Mouse (Mus musculus): ENCODE measurements around the gene Elf1. TPM values are rescaled to one million over a fixed set of nuclear protein-coding genes. Genes with fewer than 3 reads are reported as not detected.
"Not testable (repeated sequence)": the region's sequence is repeated elsewhere in the genome, so short reads cannot be mapped to it uniquely, and the experiment has no call there.

The Elf1 gene
- 27.8 and 31.1 TPM in 2 replicates for polyA plus RNA-seq (2011; ENCODE audit: insufficient read length, low read depth, missing spikeins)

DNA sequence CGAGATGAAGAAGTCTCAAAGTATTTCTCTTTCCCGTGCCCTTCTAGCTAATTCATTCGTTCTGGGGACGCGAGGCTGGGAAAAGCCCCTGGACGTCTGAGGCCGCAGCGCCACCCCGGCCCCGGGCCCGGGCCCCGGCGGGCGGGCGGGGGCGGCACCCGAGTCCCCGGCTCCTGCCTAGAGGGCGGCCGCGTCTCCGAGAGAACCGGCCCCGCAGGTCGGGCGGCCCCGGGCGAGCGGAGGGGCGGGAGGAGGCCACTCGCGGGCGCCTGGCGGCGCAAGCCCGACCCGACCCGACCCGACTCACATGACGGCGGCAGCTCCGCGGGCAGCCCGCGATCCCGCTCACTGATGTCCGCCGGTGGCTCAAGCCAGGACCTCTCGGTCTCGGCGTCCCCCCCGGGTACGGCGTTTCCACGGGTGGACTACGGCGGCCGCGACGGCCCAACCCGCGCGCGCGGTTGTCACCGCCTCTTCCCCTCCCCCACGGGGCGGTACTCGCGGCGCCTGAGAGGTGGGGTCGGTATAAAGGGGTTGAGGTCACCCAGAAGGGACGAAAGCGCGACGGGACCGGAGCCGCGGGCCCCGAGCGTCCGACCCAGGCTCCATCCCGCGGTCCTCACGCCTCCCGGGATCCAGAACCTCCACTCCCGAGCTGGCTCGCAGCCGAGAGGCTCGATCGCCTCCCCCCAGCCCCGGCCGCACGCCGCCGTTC lies at the start of gene Elf1:
Gene Elf1 (plus strand): TSS at position 571 of the 715 bp plus-strand sequence.
- Histone ChIP-seq H3K27ac (ENCODE audit: insufficient read depth, low read length) (peak within 1 kb of the TSS; percentile 96), H3K4me3 (ENCODE audit: insufficient read depth, low read length) (peak within 1 kb of the TSS; percentile 60), H3K4me1 (ENCODE audit: control insufficient read depth, insufficient read depth, low read length) (peaks cover 8% of the 10 kb centered on the region; the same call in 1 of the 2 replicates)
- TF ChIP-seq CTCF (IDR thresholded peaks at IDR 0.05; ENCODE audit: borderline replicate concordance, insufficient read depth, low read length) (no peak), POLR2A (IDR thresholded peaks at IDR 0.05; ENCODE audit: low read depth, low read length) (peak; percentile 97)

DNA sequence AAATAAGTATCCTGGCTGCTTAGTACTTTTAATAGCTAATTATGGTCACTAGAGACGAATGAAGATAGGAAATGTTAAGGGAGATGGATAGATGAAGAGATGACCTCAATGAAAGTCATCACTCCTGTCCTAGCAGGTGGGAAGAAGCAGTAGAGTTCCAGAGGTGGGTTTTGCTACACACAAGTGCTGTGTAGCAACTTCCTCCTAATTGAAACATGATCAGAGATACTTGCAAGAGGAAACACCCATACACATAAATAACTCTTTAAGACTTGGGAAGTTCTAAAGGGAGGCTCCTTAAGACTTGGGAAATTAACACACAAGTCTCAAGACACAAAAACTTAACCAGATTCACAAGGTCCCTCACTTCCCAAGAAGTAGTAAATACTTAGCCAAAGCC lies 46.9 kb upstream of the Elf1 start:
- no peaks in the 10 kb centered on the region for H3K4me1 ChIP-seq (ENCODE audit: control insufficient read depth, insufficient read depth, low read length)
- H3K4me3 ChIP-seq (ENCODE audit: insufficient read depth, low read length), result no peak overlapping the region
- H3K27ac ChIP-seq (ENCODE audit: insufficient read depth, low read length), result no peak overlapping the region
- no peak for TF ChIP-seq POLR2A (IDR thresholded peaks at IDR 0.05; ENCODE audit: low read depth, low read length)
- no peak for TF ChIP-seq CTCF (IDR thresholded peaks at IDR 0.05; ENCODE audit: borderline replicate concordance, insufficient read depth, low read length)

DNA sequence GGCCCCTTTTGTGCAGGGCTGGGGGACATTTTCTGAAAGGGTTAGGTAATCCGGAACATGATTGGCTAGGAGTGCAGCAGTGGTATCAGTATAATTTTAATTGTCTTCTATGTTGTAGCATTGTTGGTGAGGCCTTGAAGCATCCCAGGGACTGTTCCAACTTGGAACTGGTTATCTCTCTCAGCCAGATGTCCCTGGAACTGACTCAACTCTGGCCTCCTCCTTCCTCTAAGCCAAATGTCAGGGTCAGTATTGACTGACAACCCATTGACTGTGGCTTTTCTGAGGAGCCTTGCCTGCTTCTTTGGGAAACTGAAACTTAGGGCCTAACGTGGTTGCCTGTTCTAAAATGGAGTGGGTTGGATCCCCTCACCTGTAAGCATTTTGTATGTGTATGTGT lies 40.3 kb upstream of the Elf1 start:
- no peak overlapping the region for H3K4me3 ChIP-seq (ENCODE audit: insufficient read depth, low read length)
- H3K27ac ChIP-seq (ENCODE audit: insufficient read depth, low read length), result no peak overlapping the region

DNA sequence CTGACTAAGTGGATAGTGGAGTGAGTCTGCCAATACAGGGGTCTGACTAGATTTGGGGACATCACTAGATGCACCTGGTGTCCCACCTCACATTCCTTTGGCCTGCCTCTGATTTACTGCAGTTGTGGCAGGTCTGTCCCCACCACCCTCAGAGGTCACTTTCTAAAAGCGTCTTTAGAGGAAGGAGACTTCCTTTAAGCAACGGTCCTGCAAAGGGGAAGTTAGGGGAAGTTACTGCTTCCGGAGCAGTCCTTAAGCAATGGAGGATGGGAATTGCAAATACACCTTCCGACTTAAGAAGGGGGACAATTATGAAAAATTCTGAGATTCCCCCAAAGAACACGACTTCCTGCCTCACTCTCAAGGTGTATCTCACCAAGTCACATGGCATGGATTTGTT lies 39.6 kb upstream of the Elf1 start:
- Histone ChIP-seq H3K4me3 (ENCODE audit: insufficient read depth, low read length) (no peak overlapping the region), H3K4me1 (ENCODE audit: control insufficient read depth, insufficient read depth, low read length) (no peaks in the 10 kb centered on the region), H3K27ac (ENCODE audit: insufficient read depth, low read length) (no peak overlapping the region)
- TF ChIP-seq CTCF (IDR thresholded peaks at IDR 0.05; ENCODE audit: borderline replicate concordance, insufficient read depth, low read length) (no peak), POLR2A (IDR thresholded peaks at IDR 0.05; ENCODE audit: low read depth, low read length) (no peak)

More for the DNA sequence above, 40.3 kb upstream of the Elf1 start:
- no peak for TF ChIP-seq POLR2A (IDR thresholded peaks at IDR 0.05; ENCODE audit: low read depth, low read length)
- TF ChIP-seq CTCF (IDR thresholded peaks at IDR 0.05; ENCODE audit: borderline replicate concordance, insufficient read depth, low read length), result no peak
- H3K4me1 ChIP-seq (ENCODE audit: control insufficient read depth, insufficient read depth, low read length), result no peaks in the 10 kb centered on the region

DNA sequence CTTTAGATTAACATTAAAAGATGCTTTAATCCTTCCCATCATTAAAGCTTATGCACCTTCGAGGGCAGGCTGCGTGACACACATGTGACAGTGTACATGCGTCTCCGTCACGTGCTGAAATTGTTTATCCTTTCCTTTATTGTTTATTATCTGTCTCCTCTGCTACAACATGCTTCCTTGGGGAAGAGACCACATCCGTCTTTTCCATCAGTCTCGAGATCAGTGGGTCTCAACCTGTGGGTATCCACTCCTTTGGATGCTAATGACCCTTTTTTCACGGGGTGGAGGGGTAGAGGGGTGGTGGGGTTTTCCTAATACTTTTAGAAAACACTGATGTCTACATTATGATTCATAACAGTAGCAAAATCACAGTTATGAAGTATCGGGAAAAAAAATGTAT lies 36.4 kb upstream of the Elf1 start:
- Histone ChIP-seq H3K4me3 (ENCODE audit: insufficient read depth, low read length) (no peak overlapping the region), H3K4me1 (ENCODE audit: control insufficient read depth, insufficient read depth, low read length) (no peaks in the 10 kb centered on the region), H3K27ac (ENCODE audit: insufficient read depth, low read length) (no peak overlapping the region)
- TF ChIP-seq POLR2A (IDR thresholded peaks at IDR 0.05; ENCODE audit: low read depth, low read length) (no peak), CTCF (IDR thresholded peaks at IDR 0.05; ENCODE audit: borderline replicate concordance, insufficient read depth, low read length) (no peak)

DNA sequence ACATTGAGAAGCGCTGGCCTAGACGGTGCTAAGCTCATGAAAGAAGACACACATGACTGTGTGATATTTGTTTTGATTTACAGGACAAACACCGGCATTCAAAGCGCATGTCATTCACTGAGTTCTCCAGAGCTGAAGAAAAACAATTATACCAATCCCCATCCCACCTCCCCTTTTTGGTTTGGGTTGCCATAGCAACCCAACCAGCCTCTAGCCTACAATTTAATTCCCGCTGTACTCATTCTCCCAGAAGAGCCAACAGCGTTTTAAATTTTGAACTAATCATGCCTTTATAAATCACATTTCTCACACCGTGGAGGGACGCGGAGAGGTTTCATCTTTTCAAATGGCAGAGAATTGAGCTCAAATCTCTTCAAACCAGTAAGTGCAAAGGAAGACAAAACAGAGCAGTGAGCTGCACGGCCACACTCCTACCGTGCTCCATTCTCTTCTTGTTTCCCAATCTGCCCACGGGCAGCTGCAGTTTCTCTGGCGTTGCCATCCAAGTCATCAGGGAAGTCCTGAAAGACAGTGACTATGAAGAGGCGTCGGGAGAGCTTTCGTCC lies 35.9 kb upstream of the Elf1 start:
- H3K4me3 ChIP-seq (ENCODE audit: insufficient read depth, low read length), result no peak overlapping the region
- no peak overlapping the region for H3K27ac ChIP-seq (ENCODE audit: insufficient read depth, low read length)
- TF ChIP-seq POLR2A (IDR thresholded peaks at IDR 0.05; ENCODE audit: low read depth, low read length), result no peak
- TF ChIP-seq CTCF (IDR thresholded peaks at IDR 0.05; ENCODE audit: borderline replicate concordance, insufficient read depth, low read length), result no peak
- H3K4me1 ChIP-seq (ENCODE audit: control insufficient read depth, insufficient read depth, low read length), result no peaks in the 10 kb centered on the region

DNA sequence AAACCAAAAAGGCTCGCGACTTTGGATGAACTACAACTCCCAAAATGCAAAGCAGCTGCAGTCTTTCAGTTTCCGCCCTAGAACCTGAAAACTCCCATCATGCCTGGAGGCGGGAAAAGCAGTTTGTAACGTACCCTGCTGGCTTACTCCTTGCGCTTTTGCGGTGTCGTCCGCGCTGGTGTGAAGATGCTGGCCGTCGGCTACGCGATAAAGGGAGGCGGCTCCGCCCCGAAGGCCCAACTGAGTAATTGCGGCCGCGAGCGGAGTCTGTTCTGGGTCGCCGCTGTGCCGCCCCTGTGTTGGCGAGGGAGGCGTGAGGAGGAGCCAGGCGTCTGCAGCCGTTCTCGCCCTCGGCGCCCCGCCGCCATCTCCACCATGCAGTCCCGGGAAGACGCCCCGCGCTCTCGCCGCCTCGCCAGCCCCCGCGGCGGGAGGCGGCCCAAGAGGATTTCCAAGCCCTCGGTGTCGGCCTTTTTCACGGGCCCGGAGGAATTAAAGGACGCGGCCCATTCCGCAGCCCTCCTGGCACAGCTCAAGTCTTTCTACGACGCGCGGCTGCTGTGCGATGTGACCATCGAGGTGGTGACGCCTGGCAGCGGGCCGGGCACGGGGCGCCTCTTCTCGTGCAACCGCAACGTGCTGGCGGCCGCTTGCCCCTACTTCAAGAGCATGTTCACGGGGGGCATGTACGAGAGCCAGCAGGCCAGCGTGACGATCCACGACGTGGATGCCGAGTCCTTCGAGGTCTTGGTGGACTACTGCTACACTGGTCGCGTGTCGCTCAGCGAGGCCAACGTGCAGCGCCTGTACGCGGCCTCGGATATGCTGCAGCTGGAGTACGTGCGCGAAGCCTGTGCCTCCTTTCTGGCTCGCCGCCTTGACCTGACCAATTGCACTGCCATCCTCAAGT lies 29.1 kb upstream of the Elf1 start, which contains the start of gene Kbtbd6:
Gene Kbtbd6 (plus strand): TSS at position 155 of the 910 bp plus-strand sequence.
- H3K4me3 ChIP-seq (ENCODE audit: insufficient read depth, low read length), result peak within 1 kb of the TSS; percentile 46
- H3K4me1 ChIP-seq (ENCODE audit: control insufficient read depth, insufficient read depth, low read length); H3K27ac ChIP-seq (ENCODE audit: insufficient read depth, low read length): not testable (repeated sequence)
- TF ChIP-seq POLR2A (IDR thresholded peaks at IDR 0.05; ENCODE audit: low read depth, low read length), result peak; percentile 67

DNA sequence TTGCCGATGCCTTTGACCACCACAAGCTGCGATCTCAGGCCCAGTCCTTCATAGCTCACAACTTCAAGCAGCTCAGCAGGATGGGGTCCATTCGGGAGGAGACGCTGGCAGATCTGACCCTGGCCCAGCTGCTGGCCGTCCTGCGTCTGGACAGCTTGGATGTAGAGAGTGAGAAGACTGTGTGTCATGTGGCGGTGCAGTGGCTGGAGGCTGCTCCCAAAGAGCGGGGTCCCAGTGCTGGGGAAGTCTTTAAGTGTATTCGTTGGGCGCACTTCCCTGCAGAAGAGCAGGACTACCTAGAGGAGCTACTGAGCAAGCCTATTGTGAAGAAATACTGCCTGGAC lies 28.4 kb upstream of the Elf1 start:
- not testable (repeated sequence) for H3K27ac ChIP-seq (ENCODE audit: insufficient read depth, low read length); H3K4me3 ChIP-seq (ENCODE audit: insufficient read depth, low read length); H3K4me1 ChIP-seq (ENCODE audit: control insufficient read depth, insufficient read depth, low read length)

DNA sequence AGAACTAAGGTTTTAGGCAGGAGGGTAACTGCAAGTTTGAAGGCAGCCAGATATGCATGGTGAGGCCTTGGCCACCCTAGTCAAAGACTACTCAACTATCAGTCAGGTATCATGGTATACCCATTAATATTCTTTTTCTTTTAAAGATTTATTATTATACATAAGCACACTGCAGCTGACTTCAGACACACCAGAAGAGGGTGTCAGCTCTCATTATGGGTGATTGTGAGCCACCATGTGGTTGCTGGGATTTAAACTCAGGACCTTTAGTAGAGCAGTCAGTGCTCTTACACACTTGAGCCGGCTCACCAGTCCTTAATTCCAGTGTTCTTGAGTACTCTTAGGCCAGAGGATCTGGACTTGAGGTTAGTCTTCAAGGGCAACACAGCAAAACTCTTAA lies 20.6 kb upstream of the Elf1 start:
- Histone ChIP-seq H3K4me1 (ENCODE audit: control insufficient read depth, insufficient read depth, low read length) (no peaks in the 10 kb centered on the region), H3K4me3 (ENCODE audit: insufficient read depth, low read length) (no peak overlapping the region), H3K27ac (ENCODE audit: insufficient read depth, low read length) (no peak overlapping the region)
- TF ChIP-seq POLR2A (IDR thresholded peaks at IDR 0.05; ENCODE audit: low read depth, low read length) (no peak), CTCF (IDR thresholded peaks at IDR 0.05; ENCODE audit: borderline replicate concordance, insufficient read depth, low read length) (no peak)

DNA sequence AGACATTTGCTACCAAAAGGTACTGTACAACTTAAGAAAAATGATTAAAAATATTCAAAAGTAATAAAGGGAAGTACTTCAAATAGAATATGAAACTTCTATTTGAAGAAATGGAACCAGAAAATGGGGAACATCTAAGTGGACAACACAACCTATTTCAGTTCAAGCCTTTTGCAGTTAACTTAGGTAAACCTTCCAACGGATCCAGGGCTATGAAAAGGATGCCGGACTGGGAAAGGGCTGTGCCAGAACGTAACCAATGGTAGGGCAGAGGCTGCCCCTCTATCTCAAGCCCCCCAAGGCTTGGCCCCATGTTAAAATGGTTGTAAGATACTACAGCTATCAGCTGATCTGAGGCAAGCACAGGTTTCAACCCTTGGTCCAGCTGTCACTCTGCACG lies 20.0 kb upstream of the Elf1 start:
- Histone ChIP-seq H3K4me1 (ENCODE audit: control insufficient read depth, insufficient read depth, low read length) (no peaks in the 10 kb centered on the region), H3K4me3 (ENCODE audit: insufficient read depth, low read length) (no peak overlapping the region), H3K27ac (ENCODE audit: insufficient read depth, low read length) (no peak overlapping the region)
- no peak for TF ChIP-seq CTCF (IDR thresholded peaks at IDR 0.05; ENCODE audit: borderline replicate concordance, insufficient read depth, low read length)
- no peak for TF ChIP-seq POLR2A (IDR thresholded peaks at IDR 0.05; ENCODE audit: low read depth, low read length)
